Mouse (Mus musculus) heart, adult 18-20 months (tissue): ENCODE results near the gene Senp6. TPM values are rescaled to one million over a fixed set of nuclear protein-coding genes. Genes with fewer than 3 reads are reported as not detected.
"Not testable (repeated sequence)": the region's sequence is repeated elsewhere in the genome, so short reads cannot be mapped to it uniquely, and the experiment has no call there.

Experiments
- DNase-seq, 2 experiments: peaks; one replicate each; pipeline ENCODE4 v3.0.0; 2021 to 2022; ENCODE audit warnings: mixed read lengths in 1 of 2
- total RNA-seq, 2 experiments: library from RNA; stranded (reverse); gene quantifications; 2 replicates each; pipeline ENCODE4 v1.2.3; 2021

Senp6 gene
- total RNA-seq, 2 experiments from 2014 or later: 64.3 to 65.1 TPM

GRCm38 (mm10) chr9:80074949-80075348, 8.2 kb downstream of the Senp6 start:
- DNase-seq: no peak

DNA sequence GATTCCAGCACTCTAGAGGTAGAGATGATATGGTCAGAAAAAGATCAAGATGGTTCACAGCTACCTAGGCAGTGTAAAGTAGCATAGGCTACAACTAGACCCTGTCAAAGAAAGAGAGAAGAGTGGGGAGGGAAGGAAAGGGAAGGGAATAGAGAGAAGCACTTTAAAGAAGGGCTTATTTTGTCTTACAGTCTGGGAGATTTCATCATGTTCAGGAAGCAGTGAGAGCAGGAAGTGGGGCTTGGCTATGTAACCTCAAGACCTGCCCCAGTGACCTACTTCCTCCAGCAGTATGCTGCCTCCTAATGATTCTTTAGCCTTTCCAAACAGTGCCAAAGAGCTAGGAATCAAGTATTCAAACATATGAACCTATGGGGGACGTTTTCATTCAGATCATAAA, 14.2 kb downstream of the Senp6 start:
- DNase-seq: peak in 1 of 2 experiments; percentile 25

- no peak for DNase-seq
These were observed 17.9 kb downstream of the Senp6 start for GRCm38 (mm10) chr9:80084429-80085092.

GRCm38 (mm10) chr9:80085665-80086064, 19.0 kb downstream of the Senp6 start:
- no peak for DNase-seq

DNA sequence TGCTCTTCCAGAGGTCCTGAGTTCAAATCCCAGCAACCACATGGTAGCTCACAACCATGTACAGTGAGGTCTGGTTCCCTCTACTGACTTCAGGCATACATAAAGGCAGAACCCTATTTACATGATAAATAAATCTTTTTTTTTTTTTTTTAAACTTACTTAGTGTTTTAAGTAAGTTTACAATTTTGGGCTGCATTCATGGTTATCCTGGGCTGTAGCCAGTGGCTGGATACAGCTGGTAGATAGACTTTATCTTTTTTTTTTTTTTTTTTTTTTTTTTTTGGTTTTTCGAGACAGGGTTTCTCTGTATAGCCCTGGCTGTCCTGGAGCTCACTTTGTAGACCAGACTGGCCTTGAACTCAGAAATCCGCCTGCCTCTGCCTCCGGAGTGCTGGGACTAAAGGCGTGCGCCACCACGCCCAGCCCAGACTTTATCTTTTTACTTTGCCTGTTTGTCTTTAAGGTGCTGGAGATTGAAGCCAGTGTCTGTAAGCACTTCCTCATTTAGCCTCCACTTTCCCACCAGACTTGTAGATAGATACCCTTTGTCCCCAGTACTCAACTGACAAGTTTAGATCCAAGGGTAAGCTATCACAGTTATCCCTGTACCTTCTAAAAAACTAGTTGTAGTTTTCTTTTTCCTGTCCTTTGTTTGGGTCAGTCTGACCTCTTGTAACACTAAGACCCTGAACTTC, 19.7 kb downstream of the Senp6 start:
- DNase-seq: not testable (repeated sequence)

DNA sequence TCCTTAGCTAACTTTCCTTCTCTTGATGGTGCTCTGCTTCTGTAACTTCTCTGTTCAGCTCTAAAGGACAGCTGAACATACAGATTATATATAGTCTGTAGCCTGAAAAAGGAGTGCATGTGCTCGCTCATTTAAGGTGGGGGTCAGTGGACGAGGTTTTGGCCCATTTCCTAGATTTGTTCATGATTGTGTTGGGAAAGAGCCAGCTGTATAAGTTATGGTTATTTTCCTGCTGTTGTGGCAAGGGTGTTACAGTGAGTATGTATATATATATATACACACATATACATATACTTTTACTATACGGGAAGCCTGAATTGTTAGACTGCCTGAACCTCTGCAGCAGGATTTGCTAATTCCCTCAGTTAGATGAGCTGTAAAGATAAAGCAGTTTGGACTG, 22.7 kb downstream of the Senp6 start:
- no peak for DNase-seq

DNA sequence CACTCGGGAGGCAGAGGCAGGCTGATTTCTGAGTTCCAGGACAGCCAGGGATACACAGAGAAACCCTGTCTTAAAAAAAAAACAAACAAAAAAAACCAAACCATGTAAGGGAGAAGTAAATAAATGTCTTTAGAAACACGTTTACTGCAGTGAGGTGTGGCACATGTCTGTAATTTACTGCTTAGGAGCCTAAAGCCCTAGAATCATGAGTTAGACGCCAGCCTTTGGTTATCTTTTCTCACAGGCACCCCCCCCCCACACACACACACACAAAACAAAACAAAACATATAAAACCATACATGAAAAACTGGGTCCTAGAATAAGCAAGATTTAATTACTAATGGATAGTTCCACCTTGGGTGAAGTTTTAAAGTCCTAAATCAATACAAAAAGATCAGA, 29.6 kb downstream of the Senp6 start:
- DNase-seq: no peak

DNA sequence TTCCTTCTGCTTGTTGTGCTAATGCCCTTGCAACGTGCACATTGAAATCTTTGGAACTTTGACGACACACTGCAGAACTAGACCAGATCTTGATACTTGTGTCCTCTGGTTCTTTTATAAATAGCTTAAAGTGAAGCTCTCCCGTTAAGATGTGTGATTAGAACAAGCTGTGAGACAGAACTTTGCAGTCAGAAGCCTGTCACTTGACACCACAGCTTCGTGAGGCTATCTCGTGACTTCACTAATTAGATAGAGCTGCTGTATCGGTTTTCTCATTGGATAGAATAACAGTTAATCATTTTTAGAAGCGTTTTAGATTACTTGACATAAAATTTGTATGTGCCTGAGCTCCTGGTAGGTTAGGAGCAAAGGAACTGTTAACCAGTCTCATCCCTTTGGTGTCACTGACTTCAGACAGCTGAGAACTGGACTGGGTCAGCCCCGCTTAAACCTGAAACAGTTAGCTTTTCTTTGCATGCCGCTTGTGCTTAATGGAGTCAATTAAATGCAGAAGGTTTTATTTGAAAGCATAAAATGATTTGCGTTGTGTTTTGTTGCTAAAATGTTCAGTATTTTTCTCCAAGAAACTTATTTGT, 79.4 kb downstream of the Senp6 start:
- no peak for DNase-seq

- no peak for DNase-seq
These were observed 82.9 kb downstream of the Senp6 start for GRCm38 (mm10) chr9:80149594-80149993.

DNA sequence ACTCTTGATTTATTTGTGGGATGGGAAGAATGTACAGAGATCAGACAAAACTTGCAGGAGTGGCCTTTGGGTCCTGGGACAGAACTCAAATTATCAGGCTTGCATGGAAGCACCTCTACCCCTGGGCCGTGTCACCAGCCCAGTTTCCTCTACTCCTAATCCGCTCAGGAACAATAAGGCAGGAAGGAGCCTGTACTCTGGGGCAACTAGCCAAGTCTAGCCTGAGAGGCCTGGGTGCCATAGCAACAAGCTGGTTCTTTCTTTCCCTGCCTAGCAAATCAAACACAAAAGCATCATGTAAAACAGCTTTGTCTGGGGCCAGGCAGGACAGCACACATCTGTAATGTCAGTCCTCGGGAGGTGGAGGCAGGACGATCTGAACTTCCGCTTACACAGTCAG, 88.6 kb downstream of the Senp6 start:
- peak; percentile 34 to 61 for DNase-seq

DNA sequence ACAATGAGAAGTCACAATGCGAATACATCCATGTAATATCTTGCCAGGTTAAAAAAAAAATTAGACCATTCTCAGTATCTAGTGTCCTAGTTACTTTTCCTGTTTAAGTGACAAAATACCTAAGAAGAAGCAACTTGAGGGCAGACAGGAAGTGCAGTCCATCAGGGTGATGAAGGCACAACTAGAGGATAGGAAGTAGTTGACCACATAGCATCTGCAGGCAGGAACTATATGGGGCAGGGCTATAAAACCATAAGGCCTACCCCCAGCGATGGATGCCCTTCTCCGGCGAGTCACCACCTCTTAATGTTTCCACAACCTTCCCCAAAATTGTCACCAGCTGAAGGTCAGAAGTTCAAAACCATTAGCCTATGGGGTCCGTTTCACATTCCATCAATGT, 90.1 kb downstream of the Senp6 start:
- no peak for DNase-seq

DNA sequence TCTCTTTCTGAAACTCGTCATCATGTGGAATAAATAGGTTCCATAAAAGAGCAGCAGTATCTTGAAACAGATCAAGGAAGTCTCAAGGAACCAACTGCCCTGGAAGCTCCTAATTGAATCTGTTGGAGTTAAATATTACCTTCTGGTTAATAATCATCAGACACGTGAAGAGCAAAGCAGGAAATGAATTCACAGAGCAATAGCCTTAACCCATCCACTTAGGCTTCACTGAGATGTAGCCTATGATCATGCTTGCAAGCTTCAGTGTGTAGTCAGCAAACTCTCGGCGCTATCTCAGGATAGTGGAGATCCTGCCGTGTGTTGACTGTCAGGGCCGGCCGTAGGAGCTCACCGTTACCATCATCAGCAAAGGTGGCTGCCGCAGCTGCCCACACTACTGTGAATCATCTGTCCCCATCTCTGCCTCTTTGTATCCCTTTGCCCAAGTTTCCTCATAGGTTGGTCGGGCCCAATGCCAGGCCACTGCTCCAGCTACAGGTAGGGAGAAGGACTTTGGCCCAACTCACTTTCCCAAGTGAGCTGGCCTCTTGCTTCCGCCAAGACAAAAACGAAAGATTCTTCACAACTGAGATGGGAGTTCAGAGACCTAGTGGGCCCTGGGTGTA, 91.2 kb downstream of the Senp6 start:
- no peak for DNase-seq

GRCm38 (mm10) chr9:80158937-80159336, 92.2 kb downstream of the Senp6 start:
- no peak for DNase-seq

DNA sequence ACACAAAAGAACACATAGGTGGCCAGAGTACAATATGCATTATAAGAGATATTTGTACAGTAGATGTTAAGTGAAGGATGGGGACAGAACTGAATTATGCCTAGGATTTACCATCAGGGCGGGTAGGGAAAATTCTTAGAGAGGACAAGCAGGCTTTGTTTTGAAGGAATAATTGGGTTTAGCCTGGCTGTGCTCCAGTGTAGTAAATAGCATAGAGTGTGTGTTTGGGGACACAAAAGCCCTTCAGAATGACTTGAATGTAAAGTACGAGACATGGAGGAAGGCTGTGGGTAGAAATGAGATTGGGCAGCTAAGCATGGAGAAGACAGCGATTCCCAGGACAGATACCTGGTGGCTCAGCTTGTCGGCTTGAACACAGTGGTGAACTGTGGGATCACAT, 94.7 kb downstream of the Senp6 start:
- no peak for DNase-seq

DNA sequence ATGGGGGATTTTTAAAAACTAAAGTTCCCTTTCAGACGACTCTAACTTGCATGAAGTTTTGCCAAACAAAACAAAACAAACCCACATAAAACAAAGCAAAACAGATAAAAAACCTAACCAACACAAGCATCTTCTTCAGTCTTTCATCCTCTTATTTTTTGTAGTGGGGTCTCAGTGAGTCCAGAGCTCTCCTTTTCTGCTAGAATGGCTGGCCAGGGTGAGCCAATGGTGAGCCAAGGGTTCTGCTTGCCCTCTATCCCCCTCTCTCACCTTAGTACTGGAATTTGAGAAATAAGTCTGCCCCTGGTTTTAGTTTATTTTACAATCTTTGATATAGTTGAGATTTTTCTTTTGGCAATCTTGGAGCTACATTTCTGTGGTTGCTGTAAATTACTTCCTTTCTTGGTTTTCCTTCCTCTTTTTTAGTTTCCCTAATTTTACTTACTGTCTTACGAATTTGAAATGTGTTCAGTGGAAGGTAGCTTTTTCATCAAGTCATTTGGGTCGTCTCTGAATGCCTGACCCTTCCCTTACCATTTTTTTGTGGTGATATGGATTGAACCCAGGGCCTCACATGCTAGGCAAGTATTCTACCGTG, 96.5 kb downstream of the Senp6 start:
- no peak for DNase-seq

DNA sequence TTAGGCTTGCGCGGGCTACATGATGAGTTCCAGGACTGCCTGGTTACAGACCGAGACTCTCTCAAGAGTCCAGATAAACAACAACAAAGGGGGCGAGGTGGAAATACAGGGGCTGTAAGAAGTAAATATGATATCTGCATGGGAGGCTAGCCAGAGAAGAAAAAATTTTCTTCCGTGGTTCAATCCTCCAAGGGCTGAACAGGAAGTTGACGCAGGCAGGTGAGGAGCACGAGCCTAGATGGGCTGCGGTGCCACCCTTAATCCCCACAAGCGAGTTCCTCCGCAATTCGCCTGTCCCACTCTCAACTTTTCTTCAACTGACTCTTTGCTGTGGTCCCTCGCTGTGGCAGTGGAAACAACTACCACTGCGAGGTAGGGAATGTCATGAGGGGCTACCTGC, 97.5 kb downstream of the Senp6 start:
- DNase-seq: no peak

DNA sequence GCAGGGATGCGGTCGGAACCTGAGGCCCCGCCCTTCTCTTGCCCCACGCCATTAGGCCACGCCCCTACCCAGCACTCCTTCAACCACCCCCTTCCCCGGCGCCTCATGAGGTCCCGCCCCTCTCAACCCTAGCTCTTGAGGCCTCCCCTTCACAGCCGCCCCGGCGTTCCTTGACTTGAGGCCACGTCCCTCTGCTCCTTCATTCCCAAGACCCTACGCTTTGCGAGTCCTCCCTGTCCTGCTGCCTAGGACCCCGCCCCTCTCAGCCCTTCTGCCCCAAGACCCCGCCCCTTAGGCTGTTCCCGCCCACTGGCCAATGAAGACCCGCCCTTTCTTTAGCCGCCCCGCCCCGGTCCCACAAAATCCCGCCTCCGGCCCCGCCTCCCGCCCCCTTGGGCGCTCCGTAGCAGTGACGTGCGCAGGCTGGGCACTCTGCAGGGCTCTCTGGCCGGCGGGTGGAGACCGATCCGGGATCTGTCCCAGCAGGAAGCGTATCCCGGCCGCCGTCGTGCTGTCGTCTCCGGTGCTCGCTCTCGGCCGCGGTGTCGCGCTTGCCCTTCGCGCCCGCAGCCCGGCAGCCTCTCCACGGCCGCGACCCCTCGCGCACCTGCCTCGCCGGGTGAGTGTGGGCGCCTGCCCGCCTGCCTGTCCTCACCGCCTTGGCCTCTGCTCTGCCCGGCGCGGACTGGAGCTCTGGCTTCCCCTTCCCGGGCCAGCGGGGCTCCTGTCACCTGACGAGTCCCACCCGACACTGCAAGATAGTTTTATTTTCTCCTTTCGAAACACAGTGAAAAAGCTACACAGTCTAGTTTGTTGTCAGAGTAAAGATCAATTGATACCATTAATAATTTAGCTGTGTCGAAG, 98.1 kb downstream of the Senp6 start, which contains the start of gene Myo6:
TSS of gene Myo6 (plus strand) at position 421 of the 864 bp plus-strand sequence.
- DNase-seq: peak; percentile 95 to 96

DNA sequence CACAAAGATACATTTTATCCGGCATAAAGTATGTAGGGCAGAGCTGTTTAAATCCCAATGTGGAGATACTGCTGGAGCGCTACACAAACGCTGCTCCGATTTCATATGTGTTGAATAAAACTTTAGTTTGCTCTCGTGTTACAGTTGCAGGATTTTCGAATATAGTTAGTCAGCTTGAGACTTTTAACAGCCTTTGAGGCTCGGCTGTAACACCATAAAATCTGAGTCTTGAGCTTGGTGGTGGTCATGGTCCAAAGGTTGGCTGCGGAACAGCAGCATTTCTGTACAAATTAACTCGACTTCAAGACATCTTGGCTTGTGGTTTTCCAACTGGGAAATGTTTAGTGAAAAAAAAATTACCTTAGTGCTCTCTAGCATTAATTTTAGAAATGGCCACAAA, 99.0 kb downstream of the Senp6 start:
- peak in 1 of 2 experiments; percentile 43 for DNase-seq

- DNase-seq: peak; percentile 14 to 21
These were observed 99.7 kb downstream of the Senp6 start for GRCm38 (mm10) chr9:80166425-80166824.

DNA sequence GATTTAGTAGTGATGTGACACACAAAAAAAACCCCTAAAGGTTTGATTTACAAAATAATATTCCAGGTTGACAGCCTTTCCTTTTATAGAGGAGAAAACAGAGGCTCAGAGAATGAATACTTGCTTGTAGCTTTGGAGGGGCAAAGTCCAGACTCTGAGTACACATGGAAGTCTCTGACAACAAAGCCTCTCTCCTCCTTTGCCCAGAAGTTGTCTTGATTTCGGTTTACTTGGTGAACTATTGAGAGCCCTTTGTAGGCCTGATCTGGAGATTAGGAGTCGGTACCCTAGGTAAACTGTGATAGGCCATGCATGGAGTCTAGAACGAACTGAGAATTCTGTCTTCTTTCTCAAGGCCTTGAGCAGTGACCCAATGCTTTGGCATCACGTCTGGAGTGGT, 100.4 kb downstream of the Senp6 start:
- DNase-seq: no peak

- DNase-seq: no peak
These were observed 102.8 kb downstream of the Senp6 start for GRCm38 (mm10) chr9:80169551-80169950.

DNA sequence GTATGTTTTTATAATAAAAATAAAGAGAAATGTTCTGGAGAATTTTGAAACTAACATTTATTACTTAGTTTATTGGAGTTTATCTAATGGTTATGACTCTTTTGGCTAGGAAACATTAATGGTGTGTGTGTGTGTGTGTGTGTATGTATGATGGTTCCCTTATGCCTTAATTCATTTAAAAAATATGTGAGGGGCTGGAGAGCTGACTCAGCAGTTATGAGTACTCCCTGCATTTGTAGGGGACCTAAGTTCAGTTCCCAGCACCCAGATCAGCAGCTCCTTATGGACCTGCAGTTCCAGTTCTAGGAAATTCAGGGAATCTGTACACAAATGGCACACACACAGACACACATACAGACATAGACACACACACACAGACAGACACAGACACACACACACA, 104.5 kb downstream of the Senp6 start:
- DNase-seq: no peak
